Mouse (Mus musculus) embryo, embryonic 10 days (tissue): ENCODE measurements around the gene Ggt7.
"Not testable (repeated sequence)": the region's sequence is repeated elsewhere in the genome, so short reads cannot be mapped to it uniquely, and the experiment has no call there.

Source experiments
- DNase-seq: peaks from one replicate; pipeline ENCODE4 v3.0.0-alpha.2; 2015; ENCODE audit warnings: low spot score

Ggt7 gene

GRCm38 (mm10) chr2:155517455-155518423 lies at the start of gene Ggt7, which contains the start of gene Acss2:
Ggt7 (minus strand) TSS chr2:155518237.
Acss2 (plus strand) TSS chr2:155517948.
- DNase-seq, result peak; percentile 97

GRCm38 (mm10) chr2:155567751-155568150 lies 49.7 kb upstream of the Ggt7 start:
- no peak for DNase-seq

GRCm38 (mm10) chr2:155562934-155563333 lies 44.9 kb upstream of the Ggt7 start:
- no peak for DNase-seq

GRCm38 (mm10) chr2:155562209-155562608 lies 44.2 kb upstream of the Ggt7 start:
- DNase-seq, result no peak

GRCm38 (mm10) chr2:155554426-155554985 lies 36.5 kb upstream of the Ggt7 start:
- no peak for DNase-seq

- no peak for DNase-seq
Measured at GRCm38 (mm10) chr2:155552949-155553354, 34.9 kb upstream of the Ggt7 start.

GRCm38 (mm10) chr2:155552336-155552735 lies 34.3 kb upstream of the Ggt7 start:
- DNase-seq, result no peak

GRCm38 (mm10) chr2:155546955-155547354 lies 28.9 kb upstream of the Ggt7 start:
- no peak for DNase-seq

GRCm38 (mm10) chr2:155540822-155541458 lies 22.9 kb upstream of the Ggt7 start:
- no peak for DNase-seq

- DNase-seq, result no peak
Measured at GRCm38 (mm10) chr2:155539696-155540095, 21.7 kb upstream of the Ggt7 start.

- not testable (repeated sequence) for DNase-seq
Measured at GRCm38 (mm10) chr2:155538463-155539057, 20.5 kb upstream of the Ggt7 start.

- no peak for DNase-seq
Measured at GRCm38 (mm10) chr2:155537761-155538462, 19.9 kb upstream of the Ggt7 start.

GRCm38 (mm10) chr2:155536292-155536691 lies 18.3 kb upstream of the Ggt7 start:
- no peak for DNase-seq

GRCm38 (mm10) chr2:155527367-155527766 lies 9.3 kb upstream of the Ggt7 start:
- DNase-seq, result no peak

GRCm38 (mm10) chr2:155524378-155524777 lies 6.3 kb upstream of the Ggt7 start:
- no peak for DNase-seq

GRCm38 (mm10) chr2:155523706-155524105 lies 5.7 kb upstream of the Ggt7 start:
- no peak for DNase-seq

- no peak for DNase-seq
Measured at GRCm38 (mm10) chr2:155518531-155519270, 664 bp upstream of the Ggt7 start.

- DNase-seq, result peak; percentile 84
Measured at GRCm38 (mm10) chr2:155515941-155516340, 2.1 kb downstream of the Ggt7 start.

- DNase-seq, result peak; percentile 60
Measured at GRCm38 (mm10) chr2:155514666-155515065, 3.4 kb downstream of the Ggt7 start.

- no peak for DNase-seq
Measured at GRCm38 (mm10) chr2:155513543-155513942, 4.5 kb downstream of the Ggt7 start.

GRCm38 (mm10) chr2:155512479-155512878 lies 5.6 kb downstream of the Ggt7 start:
- DNase-seq, result peak; percentile 62
